Mouse (Mus musculus) intestine, embryonic 14.5 days (tissue): ENCODE data around the gene Slit3. TPM values are rescaled to one million over a fixed set of nuclear protein-coding genes. Genes with fewer than 3 reads are reported as not detected.

ENCODE experiments used
- ATAC-seq: fragments of 200-750 bp; cut with Nextera tagmentation; replicated peaks from 2 replicates; pipeline ENCODE4 v1.8.0; 2017; ENCODE audit warnings: low read depth, moderate number of reproducible peaks, moderate TSS enrichment, moderate library complexity; ENCODE audit not compliant: low FRiP score, low TSS enrichment
- DNase-seq: peaks from one replicate; pipeline ENCODE4 v3.0.0-alpha.2; 2018; ENCODE audit warnings: low spot score
- H3K27ac ChIP-seq: fragments of 300-500 bp; sonication (generic); 2 replicates; pipeline ENCODE4 v1.5.1; 2014; ENCODE audit warnings: low read depth, mild to moderate bottlenecking, control low read depth
- H3K27me3 ChIP-seq: fragments of 300-500 bp; sonication (generic); replicated peaks from 2 replicates; pipeline ENCODE4 v1.6.1; 2014; ENCODE audit warnings: low read length, control low read depth; ENCODE audit not compliant: control insufficient read depth, insufficient read depth
- H3K36me3 ChIP-seq: fragments of 300-500 bp; sonication (generic); 2 replicates; pipeline ENCODE4 v1.6.1; 2014; ENCODE audit warnings: low read length, control low read depth; ENCODE audit not compliant: control insufficient read depth, insufficient read depth
- H3K4me1 ChIP-seq: fragments of 300-500 bp; sonication (generic); replicated peaks from 2 replicates; pipeline ENCODE4 v1.6.1; 2014; ENCODE audit warnings: low read length, control low read depth, mixed read lengths; ENCODE audit not compliant: control insufficient read depth, insufficient read depth
- H3K4me2 ChIP-seq: fragments of 300-500 bp; sonication (generic); 2 replicates; pipeline ENCODE4 v1.6.1; 2014; ENCODE audit warnings: low read length
- H3K4me3 ChIP-seq: fragments of 300-500 bp; sonication (generic); 2 replicates; pipeline ENCODE4 v1.5.1; 2014; ENCODE audit warnings: low read depth, low read length, control low read depth, mixed read lengths
- H3K9ac ChIP-seq: fragments of 300-500 bp; sonication (generic); 2 replicates; pipeline ENCODE4 v1.6.1; 2014; ENCODE audit warnings: mild to moderate bottlenecking, low read length
- H3K9me3 ChIP-seq: fragments of 300-500 bp; sonication (generic); 2 replicates; pipeline ENCODE4 v1.6.1; 2016; ENCODE audit warnings: low read length, control low read depth; ENCODE audit not compliant: control insufficient read depth
- WGBS: fragments of 180-500 bp; shearing (Covaris S2); extraction: QIAGEN DNeasy Blood & Tissue Kit; methylation state at CpG from one replicate; pipeline ENCODE4 v1.1.7; 2014; 5-methylcytosine and 5-hydroxymethylcytosine counted together
- polyA plus RNA-seq: library from polyadenylated mRNA; unstranded; fragments of >200 nt; fragmentation: Nextera tagmentation; extraction: Ambion mirVana; gene quantifications from 2 replicates; pipeline ENCODE4 v1.2.1, GENCODE M21; 2014

Gene Slit3
- polyA plus RNA-seq, 1 experiment from 2014 or later = 27.6 TPM

DNA sequence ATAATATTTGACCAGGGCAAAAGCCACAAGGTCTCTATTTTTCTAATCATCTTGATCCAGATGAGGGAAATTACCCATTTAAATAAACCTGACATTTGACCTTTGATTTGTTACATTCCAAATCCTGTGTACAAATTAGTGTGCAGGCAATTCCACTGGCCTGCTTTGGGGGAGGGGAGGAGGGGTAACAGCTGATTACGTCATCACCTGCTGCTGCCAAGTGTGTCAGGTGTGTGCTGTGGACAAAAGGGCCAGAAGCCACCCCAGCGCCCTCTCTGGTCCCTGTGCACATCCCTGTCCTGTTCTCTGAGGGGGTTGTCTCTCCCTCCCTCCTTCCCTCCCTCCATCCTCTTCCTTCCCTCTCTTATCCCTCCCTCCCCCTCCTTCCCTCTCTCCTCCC is 337.0 kb downstream of the Slit3 start:
- Histone ChIP-seq H3K9ac (no peak overlapping the region), H3K27me3 (no peaks in the 10 kb centered on the region), H3K27ac (no peak overlapping the region), H3K4me3 (no peak overlapping the region), H3K4me1 (no peaks in the 10 kb centered on the region), H3K4me2 (no peak overlapping the region), H3K9me3 (no peaks in the 10 kb centered on the region), H3K36me3 (no peaks in the 10 kb centered on the region)
- ATAC-seq (no peak), DNase-seq (no peak)
- WGBS = 53% methylated on average over 2 of the region's 2 CpGs

GRCm38 (mm10) chr11:35466701-35467100 is 345.7 kb downstream of the Slit3 start:
- 93% methylated on average over 6 of the region's 6 CpGs for WGBS
- H3K27me3 ChIP-seq = no peaks in the 10 kb centered on the region
- H3K27ac ChIP-seq = no peak overlapping the region
- no peaks in the 10 kb centered on the region for H3K4me1 ChIP-seq
- no peak overlapping the region for H3K4me3 ChIP-seq
- no peaks in the 10 kb centered on the region for H3K36me3 ChIP-seq
- DNase-seq (no peak), ATAC-seq (no peak)
- H3K9me3 ChIP-seq = no peaks in the 10 kb centered on the region
- H3K9ac ChIP-seq = no peak overlapping the region
- H3K4me2 ChIP-seq = no peak overlapping the region

DNA sequence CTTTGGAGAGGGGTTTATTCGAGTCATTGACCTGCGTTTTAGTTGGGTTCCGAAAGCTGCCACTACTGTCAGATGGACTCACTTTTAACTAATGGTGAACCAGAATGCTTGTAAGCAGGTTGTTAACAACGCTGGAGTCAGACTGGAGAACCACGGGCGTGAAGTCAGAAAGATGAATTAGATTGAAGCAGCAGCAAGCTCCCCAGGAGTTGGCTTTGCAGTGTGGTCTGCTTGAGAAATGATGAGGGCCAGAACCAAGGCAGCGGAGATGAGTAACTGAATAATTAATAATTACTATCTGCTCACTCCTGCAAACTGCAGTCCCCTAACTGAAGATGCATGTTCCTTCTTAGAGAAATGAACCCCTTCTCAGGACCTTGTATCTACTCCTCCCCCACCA is 347.8 kb downstream of the Slit3 start:
- Histone ChIP-seq H3K9ac (no peak overlapping the region), H3K4me1 (no peaks in the 10 kb centered on the region), H3K36me3 (no peaks in the 10 kb centered on the region), H3K4me2 (no peak overlapping the region), H3K9me3 (no peaks in the 10 kb centered on the region), H3K27me3 (no peaks in the 10 kb centered on the region), H3K27ac (no peak overlapping the region), H3K4me3 (no peak overlapping the region)
- ATAC-seq (no peak), DNase-seq (no peak)
- WGBS = 63% methylated on average over 7 of the region's 7 CpGs

- Histone ChIP-seq H3K27ac (no peak overlapping the region), H3K4me2 (no peak overlapping the region), H3K27me3 (no peaks in the 10 kb centered on the region), H3K4me3 (no peak overlapping the region), H3K36me3 (no peaks in the 10 kb centered on the region), H3K4me1 (no peaks in the 10 kb centered on the region), H3K9ac (no peak overlapping the region), H3K9me3 (no peaks in the 10 kb centered on the region)
- ATAC-seq (no peak), DNase-seq (no peak)
- WGBS = 70% methylated on average over 4 of the region's 4 CpGs
Measured at GRCm38 (mm10) chr11:35469940-35470339, 348.9 kb downstream of the Slit3 start.

DNA sequence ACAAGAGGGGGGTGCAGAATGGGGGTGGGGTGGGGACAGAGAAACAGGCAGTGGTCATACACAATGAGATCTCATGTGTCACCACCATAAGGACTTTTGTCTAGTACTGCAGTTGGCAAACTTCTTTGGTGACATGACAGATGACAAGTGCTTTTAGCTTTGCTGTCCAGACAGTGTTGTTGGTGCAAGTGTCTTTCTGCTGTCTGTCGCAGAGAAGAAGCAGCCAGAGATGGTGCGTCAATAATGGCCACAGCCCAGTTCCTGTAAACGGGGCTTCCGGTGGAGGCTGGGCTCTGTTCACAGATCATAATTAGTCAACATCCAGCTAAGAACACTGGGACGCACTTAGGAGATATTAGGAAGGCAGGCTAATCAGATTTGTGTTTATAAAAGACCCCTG is 349.8 kb downstream of the Slit3 start:
- Histone ChIP-seq H3K4me1 (no peaks in the 10 kb centered on the region; the same call in 1 of the 2 replicates), H3K27ac (no peak overlapping the region), H3K27me3 (no peaks in the 10 kb centered on the region), H3K4me3 (no peak overlapping the region), H3K9ac (no peak overlapping the region), H3K36me3 (no peaks in the 10 kb centered on the region), H3K4me2 (no peak overlapping the region), H3K9me3 (no peaks in the 10 kb centered on the region)
- ATAC-seq = no peak
- WGBS = 43% methylated on average over 5 of the region's 5 CpGs
- no peak for DNase-seq

DNA sequence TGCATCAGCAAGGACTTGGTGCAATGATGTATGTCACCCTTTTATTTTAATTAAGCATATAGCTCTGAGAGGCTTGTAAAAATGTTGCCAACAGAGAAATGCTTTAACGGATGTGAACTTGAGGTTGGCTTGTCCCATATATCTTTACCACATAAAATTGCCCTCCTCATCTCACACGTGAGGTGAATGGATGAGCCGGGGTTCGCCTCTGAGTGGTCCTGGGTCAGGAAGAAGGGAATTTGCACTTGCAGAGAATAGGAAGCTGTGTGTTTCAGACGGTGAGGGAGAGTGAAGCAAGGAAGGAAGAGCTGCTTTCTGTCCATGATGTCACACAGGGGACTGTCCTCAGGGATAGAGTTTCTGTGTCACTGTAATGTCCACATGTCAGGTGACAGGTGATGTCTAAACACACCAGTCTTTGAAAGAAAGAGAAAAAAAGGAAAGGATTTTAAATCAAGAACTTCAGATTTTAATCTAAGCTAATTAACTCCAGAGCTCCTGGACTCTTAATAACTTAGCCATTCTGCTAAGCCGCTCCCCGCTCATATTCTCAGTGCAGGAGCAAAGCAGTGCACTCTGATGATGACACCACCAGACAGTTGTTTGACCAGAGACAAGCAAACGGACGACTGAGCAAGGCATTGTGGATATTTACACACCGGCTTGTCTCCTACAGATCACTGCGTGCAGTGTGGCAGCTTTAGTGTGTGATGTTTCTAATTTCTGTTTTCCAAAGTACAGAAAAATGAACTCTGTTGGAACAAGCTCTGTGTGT is 352.0 kb downstream of the Slit3 start:
- H3K36me3 ChIP-seq = no peaks in the 10 kb centered on the region
- no peak for DNase-seq
- H3K27me3 ChIP-seq = no peaks in the 10 kb centered on the region
- H3K4me1 ChIP-seq = no peaks in the 10 kb centered on the region; the same call in 1 of the 2 replicates
- no peak overlapping the region for H3K4me3 ChIP-seq
- WGBS = 58% methylated on average over 11 of the region's 11 CpGs
- H3K27ac ChIP-seq = no peak overlapping the region
- no peak for ATAC-seq
- no peak overlapping the region for H3K9ac ChIP-seq
- no peaks in the 10 kb centered on the region for H3K9me3 ChIP-seq
- H3K4me2 ChIP-seq = no peak overlapping the region

- ATAC-seq (no peak), DNase-seq (no peak)
- Histone ChIP-seq H3K36me3 (no peaks in the 10 kb centered on the region), H3K4me1 (no peaks in the 10 kb centered on the region; the same call in 1 of the 2 replicates), H3K9ac (no peak overlapping the region), H3K27me3 (no peaks in the 10 kb centered on the region), H3K4me3 (no peak overlapping the region), H3K9me3 (no peaks in the 10 kb centered on the region), H3K27ac (no peak overlapping the region), H3K4me2 (no peak overlapping the region)
- 56% methylated on average over 5 of the region's 5 CpGs for WGBS
Measured at GRCm38 (mm10) chr11:35473617-35473996, 352.6 kb downstream of the Slit3 start.

GRCm38 (mm10) chr11:35480146-35480545 is 359.1 kb downstream of the Slit3 start:
- ATAC-seq (no peak), DNase-seq (no peak)
- no peak overlapping the region for H3K27ac ChIP-seq
- H3K4me2 ChIP-seq = no peak overlapping the region
- no peaks in the 10 kb centered on the region for H3K9me3 ChIP-seq
- WGBS = 43% methylated on average over 8 of the region's 8 CpGs
- no peak overlapping the region for H3K9ac ChIP-seq
- peaks cover 5% of the 10 kb centered on the region; the same call in 1 of the 2 replicates for H3K4me1 ChIP-seq
- no peak overlapping the region for H3K4me3 ChIP-seq
- no peaks in the 10 kb centered on the region for H3K27me3 ChIP-seq
- no peaks in the 10 kb centered on the region for H3K36me3 ChIP-seq
